Mouse (Mus musculus): ENCODE measurements at regions not wholly inside any gene's neighbourhood (a gene's known extent, or its start where the extent isn't known, plus 50 kb on each side); places are given as distances from the start of the nearest gene placed in this dataset.

- DNase-seq (ENCODE audit: low spot score in 2 of 2), result no peak
Observed at GRCm38 (mm10) chr2:174892658-174893057, 117.4 kb upstream of the Gm14444 start.

- DNase-seq (ENCODE audit: low spot score in 2 of 2), result no peak
Observed at GRCm38 (mm10) chr2:174897424-174897823, 112.6 kb upstream of the Gm14444 start.

GRCm38 (mm10) chr2:174899940-174900670 is 109.9 kb upstream of the Gm14444 start:
- peak in 1 of 2 experiments; percentile 44 for DNase-seq (ENCODE audit: low spot score in 2 of 2)

- DNase-seq (ENCODE audit: low spot score in 2 of 2), result peak in 1 of 2 experiments; percentile 29
Observed at GRCm38 (mm10) chr2:174900671-174900991, 109.4 kb upstream of the Gm14444 start.

- no peak for DNase-seq (ENCODE audit: low spot score in 2 of 2)
Observed at GRCm38 (mm10) chr2:174901801-174902200, 108.2 kb upstream of the Gm14444 start.

- no peak for DNase-seq (ENCODE audit: low spot score in 2 of 2)
Observed at GRCm38 (mm10) chr2:174903627-174904026, 106.4 kb upstream of the Gm14444 start.

- no peak for DNase-seq (ENCODE audit: low spot score in 2 of 2)
Observed at GRCm38 (mm10) chr2:174905865-174906639, 104.0 kb upstream of the Gm14444 start.

GRCm38 (mm10) chr2:174917146-174917905 is 92.7 kb upstream of the Gm14444 start:
- no peak for DNase-seq (ENCODE audit: low spot score in 2 of 2)

- DNase-seq (ENCODE audit: low spot score in 2 of 2), result no peak
Observed at GRCm38 (mm10) chr2:174917975-174918374, 92.1 kb upstream of the Gm14444 start.

- DNase-seq (ENCODE audit: low spot score in 2 of 2), result no peak
Observed at GRCm38 (mm10) chr2:174922208-174922607, 87.8 kb upstream of the Gm14444 start.

- no peak for DNase-seq (ENCODE audit: low spot score in 2 of 2)
Observed at GRCm38 (mm10) chr2:174929718-174930117, 80.3 kb upstream of the Gm14444 start.

GRCm38 (mm10) chr2:174932137-174933012 is 77.7 kb upstream of the Gm14444 start:
- DNase-seq (ENCODE audit: low spot score in 2 of 2), result peak; percentile 77 to 79

- no peak for DNase-seq (ENCODE audit: low spot score in 2 of 2)
Observed at GRCm38 (mm10) chr2:174933013-174933353, 77.1 kb upstream of the Gm14444 start.

- no peak for DNase-seq (ENCODE audit: low spot score in 2 of 2)
Observed at GRCm38 (mm10) chr2:174936665-174937064, 73.4 kb upstream of the Gm14444 start.

GRCm38 (mm10) chr2:174937930-174938329 is 72.1 kb upstream of the Gm14444 start:
- DNase-seq (ENCODE audit: low spot score in 2 of 2), result no peak

- no peak for DNase-seq (ENCODE audit: low spot score in 2 of 2)
Observed at GRCm38 (mm10) chr2:174942221-174942620, 67.8 kb upstream of the Gm14444 start.

GRCm38 (mm10) chr2:174948106-174948505 is 61.9 kb upstream of the Gm14444 start:
- DNase-seq (ENCODE audit: low spot score in 2 of 2), result no peak

All from urinary bladder, postnatal 4 days (tissue).